Mouse (Mus musculus): ENCODE results near the gene Slc7a11. TPM values are rescaled to one million over a fixed set of nuclear protein-coding genes. Genes with fewer than 3 reads are reported as not detected.

Slc7a11 gene
- polyA plus RNA-seq, 1 experiment from 2014 or later, result 0.26 TPM

DNA sequence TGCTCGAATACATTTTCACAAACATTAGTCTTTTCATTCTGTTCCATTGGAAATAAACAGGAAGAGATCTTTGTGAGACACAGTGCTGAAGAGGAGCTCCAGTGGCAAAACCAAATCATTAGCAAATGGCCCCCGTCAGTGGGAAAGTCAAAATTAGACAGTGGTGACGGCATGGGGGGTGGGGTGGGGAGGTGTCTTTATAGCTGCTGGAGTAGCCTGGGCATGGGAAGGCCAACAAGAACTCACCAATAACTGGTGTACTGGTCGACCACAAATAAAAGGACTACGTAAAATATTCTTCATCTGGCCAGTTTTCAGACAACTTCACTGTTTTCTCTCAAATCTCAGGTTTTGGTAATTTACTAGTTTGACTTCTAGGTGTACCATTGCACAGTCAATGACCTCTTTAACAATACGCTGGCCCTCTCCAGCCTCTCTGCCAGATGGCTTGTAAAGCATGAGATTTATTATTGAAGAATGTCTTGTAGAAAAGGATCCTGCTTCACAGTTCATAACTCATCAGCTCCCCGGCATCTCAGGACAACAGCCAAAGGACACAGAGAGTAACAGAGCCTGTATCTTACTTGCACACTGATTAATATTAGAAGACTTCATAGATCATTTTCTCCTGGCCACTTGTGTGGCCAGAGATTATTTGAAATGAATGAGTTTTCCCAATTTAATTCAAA, 348.9 kb downstream of the Slc7a11 start:
- Histone ChIP-seq H3K27ac (ENCODE audit: low read length) (no peak overlapping the region), H3K9me3 (replicated peaks; ENCODE audit: control insufficient read depth, low read length) (no peaks in the 10 kb centered on the region), H3K4me1 (ENCODE audit: control insufficient read depth, insufficient read depth, low read length) (no peaks in the 10 kb centered on the region), H3K36me3 (ENCODE audit: control insufficient read depth, insufficient read depth, low read length) (no peaks in the 10 kb centered on the region), H3K9ac (ENCODE audit: low read length) (no peak overlapping the region), H3K27me3 (ENCODE audit: control insufficient read depth, insufficient read depth, low read length) (no peaks in the 10 kb centered on the region), H3K4me2 (ENCODE audit: low read depth, low read length) (no peak overlapping the region), H3K4me3 (replicated peaks; ENCODE audit: low read length) (no peak overlapping the region)
- WGBS, result 72% methylated on average over 7 of the region's 7 CpGs
- ATAC-seq (ENCODE audit: insufficient read depth, low FRiP score), result no peak

- no peak overlapping the region for H3K27ac ChIP-seq (ENCODE audit: low read length)
- H3K4me1 ChIP-seq (ENCODE audit: control insufficient read depth, insufficient read depth, low read length), result no peaks in the 10 kb centered on the region
- no peaks in the 10 kb centered on the region for H3K9me3 ChIP-seq (replicated peaks; ENCODE audit: control insufficient read depth, low read length)
- ATAC-seq (ENCODE audit: insufficient read depth, low FRiP score), result no peak
- H3K36me3 ChIP-seq (ENCODE audit: control insufficient read depth, insufficient read depth, low read length), result no peaks in the 10 kb centered on the region
- H3K9ac ChIP-seq (ENCODE audit: low read length), result no peak overlapping the region
- no peak overlapping the region for H3K4me3 ChIP-seq (replicated peaks; ENCODE audit: low read length)
- no peak overlapping the region for H3K4me2 ChIP-seq (ENCODE audit: low read depth, low read length)
- 19% methylated on average over 7 of the region's 7 CpGs for WGBS
- H3K27me3 ChIP-seq (ENCODE audit: control insufficient read depth, insufficient read depth, low read length), result no peaks in the 10 kb centered on the region
Observed at GRCm38 (mm10) chr3:50076979-50077378, 366.4 kb downstream of the Slc7a11 start.

DNA sequence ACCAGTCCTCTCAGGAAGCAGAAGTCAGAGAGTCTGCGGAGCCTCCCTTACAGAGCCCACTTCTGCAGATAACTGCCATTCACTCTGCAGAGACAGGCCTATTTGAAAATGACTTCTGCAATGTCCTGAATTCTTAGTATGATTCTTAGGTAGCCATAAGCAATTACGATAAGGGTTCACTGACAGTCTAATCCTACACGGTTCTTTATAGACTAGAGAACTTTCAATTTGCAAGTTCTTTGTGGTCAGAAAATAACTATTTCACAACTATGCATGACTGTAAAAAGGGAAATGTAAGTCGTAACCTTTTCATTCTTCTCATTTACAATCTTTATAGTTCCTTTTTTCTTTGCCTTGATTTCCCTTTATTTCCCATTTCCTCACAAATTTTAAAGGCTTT, 380.0 kb downstream of the Slc7a11 start:
- no peaks in the 10 kb centered on the region for H3K4me1 ChIP-seq (ENCODE audit: control insufficient read depth, insufficient read depth, low read length)
- H3K36me3 ChIP-seq (ENCODE audit: control insufficient read depth, insufficient read depth, low read length), result no peaks in the 10 kb centered on the region
- H3K9ac ChIP-seq (ENCODE audit: low read length), result no peak overlapping the region
- H3K27me3 ChIP-seq (ENCODE audit: control insufficient read depth, insufficient read depth, low read length), result no peaks in the 10 kb centered on the region
- H3K4me2 ChIP-seq (ENCODE audit: low read depth, low read length), result no peak overlapping the region
- 86% methylated on average over 4 of the region's 4 CpGs for WGBS
- H3K27ac ChIP-seq (ENCODE audit: low read length), result no peak overlapping the region
- no peak for ATAC-seq (ENCODE audit: insufficient read depth, low FRiP score)
- no peaks in the 10 kb centered on the region for H3K9me3 ChIP-seq (replicated peaks; ENCODE audit: control insufficient read depth, low read length)
- no peak overlapping the region for H3K4me3 ChIP-seq (replicated peaks; ENCODE audit: low read length)

DNA sequence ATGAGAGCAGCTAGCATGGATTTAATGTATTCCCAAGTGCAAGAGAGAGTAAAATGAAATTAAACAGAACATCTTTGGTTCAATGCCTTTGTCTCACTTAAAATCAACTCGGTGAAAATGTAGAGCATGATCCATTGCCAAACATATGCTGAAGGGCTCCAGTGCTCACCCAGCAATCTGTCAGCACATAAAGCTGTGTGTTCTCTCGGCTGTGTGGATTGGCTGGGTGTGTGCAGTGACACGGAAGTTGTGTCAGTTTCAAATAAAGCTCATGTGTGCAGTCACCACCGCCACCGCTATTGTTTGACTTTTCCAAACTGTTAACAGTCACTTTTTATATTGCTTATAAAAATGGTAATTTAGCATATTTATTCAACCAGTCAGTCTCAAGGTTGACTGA, 398.7 kb downstream of the Slc7a11 start:
- H3K27ac ChIP-seq (ENCODE audit: low read length), result no peak overlapping the region

DNA sequence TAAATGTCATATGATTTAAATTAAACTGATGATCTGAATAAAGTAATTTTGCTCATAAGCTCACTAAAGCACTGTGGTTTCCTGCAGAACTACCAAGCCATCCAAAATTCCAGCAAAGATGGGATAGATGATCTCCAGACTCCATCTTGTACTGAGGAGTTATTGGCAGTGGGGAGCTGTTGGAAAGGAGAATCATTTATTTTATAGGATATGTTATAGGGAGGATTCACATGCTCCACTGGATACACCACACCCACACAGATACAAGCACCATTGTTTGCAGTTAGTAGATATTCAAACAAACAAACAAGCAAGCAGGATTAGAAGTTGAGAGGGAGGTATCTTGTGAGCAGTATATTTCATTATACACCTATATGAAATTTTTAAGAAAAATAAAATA, 399.3 kb downstream of the Slc7a11 start:
- H3K27ac ChIP-seq (ENCODE audit: low read length), result no peak overlapping the region
- no peaks in the 10 kb centered on the region for H3K36me3 ChIP-seq (ENCODE audit: control insufficient read depth, insufficient read depth, low read length)
- H3K9me3 ChIP-seq (replicated peaks; ENCODE audit: control insufficient read depth, low read length), result no peaks in the 10 kb centered on the region
- H3K4me2 ChIP-seq (ENCODE audit: low read depth, low read length), result no peak overlapping the region
- H3K9ac ChIP-seq (ENCODE audit: low read length), result no peak overlapping the region
- no peak overlapping the region for H3K4me3 ChIP-seq (replicated peaks; ENCODE audit: low read length)
- ATAC-seq (ENCODE audit: insufficient read depth, low FRiP score), result no peak
- H3K27me3 ChIP-seq (ENCODE audit: control insufficient read depth, insufficient read depth, low read length), result no peaks in the 10 kb centered on the region
- H3K4me1 ChIP-seq (ENCODE audit: control insufficient read depth, insufficient read depth, low read length), result no peaks in the 10 kb centered on the region

More for the DNA sequence above, 398.7 kb downstream of the Slc7a11 start:
- Histone ChIP-seq H3K4me1 (ENCODE audit: control insufficient read depth, insufficient read depth, low read length) (no peaks in the 10 kb centered on the region), H3K4me2 (ENCODE audit: low read depth, low read length) (no peak overlapping the region), H3K36me3 (ENCODE audit: control insufficient read depth, insufficient read depth, low read length) (no peaks in the 10 kb centered on the region), H3K27me3 (ENCODE audit: control insufficient read depth, insufficient read depth, low read length) (no peaks in the 10 kb centered on the region), H3K9ac (ENCODE audit: low read length) (no peak overlapping the region), H3K4me3 (replicated peaks; ENCODE audit: low read length) (no peak overlapping the region), H3K9me3 (replicated peaks; ENCODE audit: control insufficient read depth, low read length) (no peaks in the 10 kb centered on the region)
- WGBS, result 52% methylated on average over 5 of the region's 5 CpGs
- no peak for ATAC-seq (ENCODE audit: insufficient read depth, low FRiP score)

- no peak for ATAC-seq (ENCODE audit: insufficient read depth, low FRiP score)
- 75% methylated on average over 2 of the region's 2 CpGs for WGBS
Observed at GRCm38 (mm10) chr3:50041141-50041540, 402.3 kb downstream of the Slc7a11 start.

DNA sequence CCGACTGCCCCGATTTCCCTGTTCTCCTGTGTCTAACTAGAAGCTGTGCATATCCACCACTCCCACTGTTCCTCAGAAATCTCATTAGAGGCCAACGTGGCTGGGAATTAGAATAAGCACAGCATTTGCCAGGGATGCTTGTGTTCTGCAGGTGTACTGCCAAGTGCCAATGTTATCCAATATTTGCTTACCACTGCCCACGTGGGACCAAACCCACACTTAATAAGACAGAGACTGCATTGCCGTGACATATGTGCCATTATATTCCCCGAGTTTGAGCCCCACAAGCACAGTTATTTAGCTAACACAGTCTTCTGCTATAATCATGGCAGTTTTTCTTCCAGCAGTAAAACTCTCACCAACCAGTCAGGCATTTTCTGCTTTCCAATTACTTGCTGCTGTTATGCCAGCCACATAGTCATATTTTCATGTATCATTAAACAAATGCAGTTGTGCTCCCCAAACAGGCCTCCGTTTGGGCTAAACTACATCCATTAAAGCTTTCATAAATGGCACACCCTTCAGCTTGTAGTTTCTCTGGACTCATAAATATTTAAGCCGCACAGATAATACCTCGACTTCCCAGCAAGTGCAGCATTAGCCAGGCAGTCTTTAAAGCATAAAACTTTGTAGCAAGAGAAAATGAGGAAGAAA, 407.4 kb downstream of the Slc7a11 start:
- no peak for ATAC-seq (ENCODE audit: insufficient read depth, low FRiP score)
- Histone ChIP-seq H3K36me3 (ENCODE audit: control insufficient read depth, insufficient read depth, low read length) (no peaks in the 10 kb centered on the region), H3K27me3 (ENCODE audit: control insufficient read depth, insufficient read depth, low read length) (no peaks in the 10 kb centered on the region), H3K4me3 (replicated peaks; ENCODE audit: low read length) (no peak overlapping the region), H3K4me2 (ENCODE audit: low read depth, low read length) (no peak overlapping the region), H3K9me3 (replicated peaks; ENCODE audit: control insufficient read depth, low read length) (no peaks in the 10 kb centered on the region), H3K4me1 (ENCODE audit: control insufficient read depth, insufficient read depth, low read length) (no peaks in the 10 kb centered on the region), H3K9ac (ENCODE audit: low read length) (no peak overlapping the region), H3K27ac (ENCODE audit: low read length) (no peak overlapping the region)
- 70% methylated on average over 9 of the region's 9 CpGs for WGBS

More at GRCm38 (mm10) chr3:50041141-50041540, 402.3 kb downstream of the Slc7a11 start:
- H3K36me3 ChIP-seq (ENCODE audit: control insufficient read depth, insufficient read depth, low read length), result no peaks in the 10 kb centered on the region
- no peak overlapping the region for H3K4me2 ChIP-seq (ENCODE audit: low read depth, low read length)
- H3K27ac ChIP-seq (ENCODE audit: low read length), result no peak overlapping the region
- H3K4me3 ChIP-seq (replicated peaks; ENCODE audit: low read length), result no peak overlapping the region
- no peak overlapping the region for H3K9ac ChIP-seq (ENCODE audit: low read length)
- H3K27me3 ChIP-seq (ENCODE audit: control insufficient read depth, insufficient read depth, low read length), result no peaks in the 10 kb centered on the region
- H3K9me3 ChIP-seq (replicated peaks; ENCODE audit: control insufficient read depth, low read length), result no peaks in the 10 kb centered on the region
- H3K4me1 ChIP-seq (ENCODE audit: control insufficient read depth, insufficient read depth, low read length), result no peaks in the 10 kb centered on the region

- Histone ChIP-seq H3K9ac (ENCODE audit: low read length) (no peak overlapping the region), H3K4me3 (replicated peaks; ENCODE audit: low read length) (no peak overlapping the region), H3K36me3 (ENCODE audit: control insufficient read depth, insufficient read depth, low read length) (no peaks in the 10 kb centered on the region), H3K9me3 (replicated peaks; ENCODE audit: control insufficient read depth, low read length) (no peaks in the 10 kb centered on the region), H3K4me2 (ENCODE audit: low read depth, low read length) (no peak overlapping the region), H3K27me3 (ENCODE audit: control insufficient read depth, insufficient read depth, low read length) (no peaks in the 10 kb centered on the region), H3K4me1 (ENCODE audit: control insufficient read depth, insufficient read depth, low read length) (no peaks in the 10 kb centered on the region), H3K27ac (ENCODE audit: low read length) (no peak overlapping the region)
- no peak for ATAC-seq (ENCODE audit: insufficient read depth, low FRiP score)
- 55% methylated on average over 3 of the region's 3 CpGs for WGBS
Observed at GRCm38 (mm10) chr3:50033325-50033724, 410.1 kb downstream of the Slc7a11 start.

DNA sequence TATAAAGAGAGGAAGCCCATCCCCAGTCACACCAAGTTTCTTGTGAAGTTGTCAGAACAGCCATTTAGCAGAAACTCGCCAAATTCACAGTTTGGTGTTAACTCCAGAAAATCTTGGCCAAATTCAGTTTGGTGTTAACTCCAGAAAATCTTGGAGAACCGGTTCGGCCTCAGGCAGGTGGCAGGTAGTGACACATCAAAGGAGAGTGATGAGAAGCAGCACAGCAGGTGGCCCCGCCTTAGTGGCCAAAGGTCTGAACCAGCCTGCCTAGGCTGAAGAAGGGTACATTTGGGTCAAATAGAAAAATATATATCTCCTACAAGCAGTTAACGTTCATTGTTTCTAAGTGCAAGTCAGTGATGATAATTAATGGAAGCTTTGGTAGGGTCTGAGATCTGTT, 417.4 kb downstream of the Slc7a11 start:
- Histone ChIP-seq H3K4me2 (ENCODE audit: low read depth, low read length) (no peak overlapping the region), H3K9me3 (replicated peaks; ENCODE audit: control insufficient read depth, low read length) (no peaks in the 10 kb centered on the region), H3K27ac (ENCODE audit: low read length) (no peak overlapping the region), H3K4me3 (replicated peaks; ENCODE audit: low read length) (no peak overlapping the region), H3K27me3 (ENCODE audit: control insufficient read depth, insufficient read depth, low read length) (no peaks in the 10 kb centered on the region), H3K36me3 (ENCODE audit: control insufficient read depth, insufficient read depth, low read length) (no peaks in the 10 kb centered on the region), H3K4me1 (ENCODE audit: control insufficient read depth, insufficient read depth, low read length) (no peaks in the 10 kb centered on the region), H3K9ac (ENCODE audit: low read length) (no peak overlapping the region)
- WGBS, result 43% methylated on average over 5 of the region's 5 CpGs
- no peak for ATAC-seq (ENCODE audit: insufficient read depth, low FRiP score)
